Mouse (Mus musculus): ENCODE measurements at regions not wholly inside any gene's neighbourhood (a gene's known extent, or its start where the extent isn't known, plus 50 kb on each side); places are given as distances from the start of the nearest gene placed in this dataset.

- H3K36me3 ChIP-seq = no peaks in the 10 kb centered on the region
- H3K27ac ChIP-seq (replicated peaks) = no peak overlapping the region
- no peaks in the 10 kb centered on the region for H3K9me3 ChIP-seq
- no peak overlapping the region for H3K9ac ChIP-seq
- no peaks in the 10 kb centered on the region for H3K4me1 ChIP-seq (replicated peaks)
- H3K27me3 ChIP-seq = no peaks in the 10 kb centered on the region
- ATAC-seq (ENCODE audit: low FRiP score, low read depth) = no peak
- H3K4me3 ChIP-seq = no peak overlapping the region
- 77% methylated on average over 8 of the region's 8 CpGs for WGBS
- no peak overlapping the region for H3K4me2 ChIP-seq
Observed at GRCm38 (mm10) chr2:161215736-161216135, 106.9 kb upstream of the Chd6 start.

GRCm38 (mm10) chr2:161214681-161215458, 106.0 kb upstream of the Chd6 start:
- ATAC-seq (ENCODE audit: low FRiP score, low read depth) = peak; percentile 63; the same call in 1 of the 2 replicates
- Histone ChIP-seq H3K27ac (replicated peaks) (no peak overlapping the region), H3K9me3 (no peaks in the 10 kb centered on the region), H3K4me1 (replicated peaks) (no peaks in the 10 kb centered on the region), H3K27me3 (no peaks in the 10 kb centered on the region), H3K4me3 (no peak overlapping the region), H3K36me3 (no peaks in the 10 kb centered on the region), H3K4me2 (no peak overlapping the region), H3K9ac (no peak overlapping the region)
- WGBS = 19% methylated on average over 15 of the region's 15 CpGs

- ATAC-seq (ENCODE audit: low FRiP score, low read depth) = no peak
- Histone ChIP-seq H3K9me3 (no peaks in the 10 kb centered on the region), H3K36me3 (no peaks in the 10 kb centered on the region), H3K4me3 (no peak overlapping the region), H3K27ac (replicated peaks) (no peak overlapping the region), H3K27me3 (no peaks in the 10 kb centered on the region), H3K4me2 (no peak overlapping the region), H3K9ac (no peak overlapping the region), H3K4me1 (replicated peaks) (no peaks in the 10 kb centered on the region)
- WGBS = 86% methylated on average over 13 of the region's 13 CpGs
Observed at GRCm38 (mm10) chr2:161212322-161212882, 103.5 kb upstream of the Chd6 start.

- Histone ChIP-seq H3K9me3 (no peaks in the 10 kb centered on the region), H3K36me3 (no peaks in the 10 kb centered on the region), H3K27me3 (no peaks in the 10 kb centered on the region), H3K4me3 (no peak overlapping the region), H3K4me1 (replicated peaks) (peaks cover 6% of the 10 kb centered on the region; the same call in 1 of the 2 replicates), H3K27ac (replicated peaks) (no peak overlapping the region), H3K9ac (no peak overlapping the region), H3K4me2 (no peak overlapping the region)
- peak; percentile 77; the same call in 1 of the 2 replicates for ATAC-seq (ENCODE audit: low FRiP score, low read depth)
- 79% methylated on average over 7 of the region's 7 CpGs for WGBS
Observed at GRCm38 (mm10) chr2:161196713-161197372, 88.0 kb upstream of the Chd6 start.

- H3K4me2 ChIP-seq = no peak overlapping the region
- no peak for ATAC-seq (ENCODE audit: low FRiP score, low read depth)
- WGBS = 38% methylated on average over 1 of the region's 1 CpGs
- no peaks in the 10 kb centered on the region for H3K4me1 ChIP-seq (replicated peaks)
- no peaks in the 10 kb centered on the region for H3K9me3 ChIP-seq
- no peak overlapping the region for H3K27ac ChIP-seq (replicated peaks)
- no peaks in the 10 kb centered on the region for H3K36me3 ChIP-seq
- no peak overlapping the region for H3K9ac ChIP-seq
- no peak overlapping the region for H3K4me3 ChIP-seq
- H3K27me3 ChIP-seq = no peaks in the 10 kb centered on the region
Observed at GRCm38 (mm10) chr2:161187516-161187915, 78.6 kb upstream of the Chd6 start.

GRCm38 (mm10) chr2:161185122-161185521, 76.2 kb upstream of the Chd6 start:
- Histone ChIP-seq H3K27me3 (no peaks in the 10 kb centered on the region), H3K9me3 (no peaks in the 10 kb centered on the region), H3K4me3 (no peak overlapping the region), H3K27ac (replicated peaks) (no peak overlapping the region), H3K36me3 (no peaks in the 10 kb centered on the region), H3K4me1 (replicated peaks) (no peaks in the 10 kb centered on the region), H3K9ac (no peak overlapping the region), H3K4me2 (no peak overlapping the region)
- no peak for ATAC-seq (ENCODE audit: low FRiP score, low read depth)

- peak overlapping the region; percentile 54 for H3K4me3 ChIP-seq
- H3K27me3 ChIP-seq = no peaks in the 10 kb centered on the region
- ATAC-seq (ENCODE audit: low FRiP score, low read depth) = peak; percentile 91
- H3K4me1 ChIP-seq (replicated peaks) = 0 out of 2 replicates have a peak, but pooled peaks cover 4% of the 10 kb centered on the region
- H3K9ac ChIP-seq = peak overlapping the region; percentile 58
- peak overlapping the region; percentile 69 for H3K4me2 ChIP-seq
- H3K9me3 ChIP-seq = no peaks in the 10 kb centered on the region
- H3K36me3 ChIP-seq = no peaks in the 10 kb centered on the region
- 5% methylated on average over 20 of the region's 20 CpGs for WGBS
- H3K27ac ChIP-seq (replicated peaks) = peak overlapping the region; percentile 85
Observed at GRCm38 (mm10) chr2:161177355-161178021, 68.6 kb upstream of the Chd6 start.

- 12% methylated on average over 3 of the region's 3 CpGs for WGBS
- H3K4me2 ChIP-seq = no peak overlapping the region
Observed at GRCm38 (mm10) chr2:161166681-161167080, 57.8 kb upstream of the Chd6 start.

GRCm38 (mm10) chr2:161165495-161165894, 56.6 kb upstream of the Chd6 start:
- peaks cover 6% of the 10 kb centered on the region; the same call in 1 of the 2 replicates for H3K4me1 ChIP-seq (replicated peaks)
- WGBS = 69% methylated on average over 3 of the region's 3 CpGs
- no peak for ATAC-seq (ENCODE audit: low FRiP score, low read depth)

More at GRCm38 (mm10) chr2:161166681-161167080, 57.8 kb upstream of the Chd6 start:
- Histone ChIP-seq H3K36me3 (no peaks in the 10 kb centered on the region), H3K27ac (replicated peaks) (no peak overlapping the region), H3K9me3 (no peaks in the 10 kb centered on the region), H3K9ac (no peak overlapping the region), H3K4me3 (no peak overlapping the region), H3K27me3 (no peaks in the 10 kb centered on the region), H3K4me1 (replicated peaks) (peaks cover 6% of the 10 kb centered on the region; the same call in 1 of the 2 replicates)
- no peak for ATAC-seq (ENCODE audit: low FRiP score, low read depth)

GRCm38 (mm10) chr2:161164320-161164719, 55.4 kb upstream of the Chd6 start:
- Histone ChIP-seq H3K9ac (no peak overlapping the region), H3K36me3 (no peaks in the 10 kb centered on the region), H3K4me1 (replicated peaks) (peaks cover 6% of the 10 kb centered on the region; the same call in 1 of the 2 replicates), H3K4me2 (no peak overlapping the region), H3K27ac (replicated peaks) (no peak overlapping the region), H3K27me3 (no peaks in the 10 kb centered on the region), H3K9me3 (no peaks in the 10 kb centered on the region), H3K4me3 (no peak overlapping the region)
- 81% methylated on average over 5 of the region's 5 CpGs for whole genome bisulfite sequencing
- no peak for ATAC-seq (ENCODE audit: low FRiP score, low read depth)

More at GRCm38 (mm10) chr2:161165495-161165894, 56.6 kb upstream of the Chd6 start:
- Histone ChIP-seq H3K27ac (replicated peaks) (no peak overlapping the region), H3K9me3 (no peaks in the 10 kb centered on the region), H3K27me3 (no peaks in the 10 kb centered on the region), H3K9ac (no peak overlapping the region), H3K36me3 (no peaks in the 10 kb centered on the region), H3K4me2 (no peak overlapping the region), H3K4me3 (no peak overlapping the region)

Data from hindbrain, embryonic 15.5 days (tissue).